Mouse (Mus musculus): ENCODE measurements around the gene Ccdc169. TPM values are rescaled to one million over a fixed set of nuclear protein-coding genes. Genes with fewer than 3 reads are reported as not detected.

Gene Ccdc169
- under 1 TPM in 1 of 2 experiments, not detected in 1; 0.43 TPM for polyA plus RNA-seq (2017; shearing (Covaris generic))

GRCm38 (mm10) chr3:55137039-55137438, at the start of gene Ccdc169:
Gene Ccdc169 (plus strand): TSS chr3:55137339.

GRCm38 (mm10) chr3:55111935-55112709, 25.0 kb upstream of the Ccdc169 start, which contains the start of gene Spg20:
Gene Spg20 (plus strand): TSS chr3:55112108.

GRCm38 (mm10) chr3:55181766-55182165, 44.6 kb downstream of the Ccdc169 start, which contains the start of gene Sohlh2:
Gene Sohlh2 (plus strand): TSS chr3:55182028.

Other genes with a start within 250 kb of the Ccdc169 start
- under 1 TPM in 1 of 2 experiments, not detected in 1; 0.11 TPM for gene Sertm1, start 221.5 kb upstream of the Ccdc169 start, polyA plus RNA-seq (2017; shearing (Covaris generic))
- under 1 TPM in 1 of 2 experiments, not detected in 1; 0.16 TPM for gene Ccna1, start 81.8 kb upstream of the Ccdc169 start, polyA plus RNA-seq (2017; shearing (Covaris generic))
- gene Spg20, start 25.2 kb upstream of the Ccdc169 start, polyA plus RNA-seq (2017; shearing (Covaris generic)) = 10 to 100 TPM; 16.8 to 20.1 TPM
- under 1 TPM in 1 of 2 experiments, not detected in 1; 0.10 TPM for gene Sohlh2, start 44.7 kb downstream of the Ccdc169 start, polyA plus RNA-seq (2017; shearing (Covaris generic))
- gene Dclk1, start 105.0 kb downstream of the Ccdc169 start, polyA plus RNA-seq (2017; shearing (Covaris generic)) = under 1 TPM; 0.25 to 0.92 TPM

All from activated CD4-positive, CD25-positive, alpha-beta regulatory T cell (primary cell).